Mouse (Mus musculus) liver, embryonic 16.5 days (tissue): Measurements from ENCODE around the gene Crebbp. TPM values are rescaled to one million over a fixed set of nuclear protein-coding genes. Genes with fewer than 3 reads are reported as not detected.

Experiments
- ATAC-seq: fragments of 200-750 bp; cut with Nextera tagmentation; 2 replicates; pipeline ENCODE4 v1.8.0; 2017; ENCODE audit warnings: low read depth, mild to moderate bottlenecking, moderate number of reproducible peaks, moderate library complexity
- H3K27ac ChIP-seq: fragments of 300-500 bp; sonication (generic); 2 replicates; pipeline ENCODE4 v1.5.1; 2014; ENCODE audit warnings: mild to moderate bottlenecking, low read length
- H3K27me3 ChIP-seq: fragments of 300-500 bp; sonication (generic); 2 replicates; pipeline ENCODE4 v1.6.1; 2014; ENCODE audit warnings: low read depth, low read length, mixed read lengths; ENCODE audit not compliant: control insufficient read depth, insufficient read depth
- H3K36me3 ChIP-seq: fragments of 300-500 bp; sonication (generic); 2 replicates; pipeline ENCODE4 v1.6.1; 2014; ENCODE audit warnings: mild to moderate bottlenecking; ENCODE audit not compliant: control insufficient read depth, insufficient read depth
- H3K4me1 ChIP-seq: fragments of 300-500 bp; sonication (generic); 2 replicates; pipeline ENCODE4 v1.6.1; 2014; ENCODE audit warnings: low read depth, low read length, mixed read lengths; ENCODE audit not compliant: control insufficient read depth
- H3K4me2 ChIP-seq: fragments of 300-500 bp; sonication (generic); 2 replicates; pipeline ENCODE4 v1.6.1; 2014; ENCODE audit warnings: low read depth, low read length, mixed read lengths
- H3K4me3 ChIP-seq: fragments of 300-500 bp; sonication (generic); 2 replicates; pipeline ENCODE4 v1.5.1; 2014; ENCODE audit warnings: low read depth, mild to moderate bottlenecking, low read length
- H3K9ac ChIP-seq: fragments of 300-500 bp; sonication (generic); 2 replicates; pipeline ENCODE4 v1.6.1; 2014; ENCODE audit warnings: low read depth, low read length
- H3K9me3 ChIP-seq: fragments of 300-500 bp; sonication (generic); replicated peaks from 2 replicates; pipeline ENCODE4 v1.6.1; 2016; ENCODE audit warnings: low read length; ENCODE audit not compliant: control insufficient read depth
- WGBS: fragments of 180-500 bp; shearing (Covaris S2); extraction: QIAGEN DNeasy Blood & Tissue Kit; methylation state at CpG from one replicate; pipeline ENCODE4 v1.1.7; 2014; ENCODE audit not compliant: insufficient replicate concordance; 5-methylcytosine and 5-hydroxymethylcytosine counted together
- polyA plus RNA-seq: library from polyadenylated mRNA; unstranded; fragments of >200 nt; fragmentation: Nextera tagmentation; extraction: Ambion mirVana; gene quantifications from 2 replicates; pipeline ENCODE4 v1.2.1, GENCODE M21; 2015

The Crebbp gene
- polyA plus RNA-seq, 1 experiment from 2014 or later: 8.0 TPM

- Histone ChIP-seq H3K27me3 (no peaks in the 10 kb centered on the region), H3K36me3 (peaks cover 11% of the 10 kb centered on the region), H3K4me3 (no peak overlapping the region), H3K9me3 (no peaks in the 10 kb centered on the region), H3K4me2 (no peak overlapping the region), H3K9ac (no peak overlapping the region), H3K4me1 (peaks cover 8% of the 10 kb centered on the region), H3K27ac (no peak overlapping the region)
- ATAC-seq: peak; percentile 58
- WGBS: 57% methylated on average over 3 of the region's 3 CpGs
Measured at GRCm38 (mm10) chr16:4175134-4175533, 38.7 kb downstream of the Crebbp start.

GRCm38 (mm10) chr16:4169530-4169929 lies 44.3 kb downstream of the Crebbp start:
- Histone ChIP-seq H3K27me3 (no peaks in the 10 kb centered on the region), H3K9me3 (no peaks in the 10 kb centered on the region), H3K36me3 (no peaks in the 10 kb centered on the region; the same call in 1 of the 2 replicates), H3K27ac (peak overlapping the region; percentile 21; the same call in 1 of the 2 replicates), H3K4me1 (peaks cover 12% of the 10 kb centered on the region), H3K9ac (no peak overlapping the region), H3K4me2 (peak overlapping the region; percentile 33), H3K4me3 (no peak overlapping the region)
- ATAC-seq: peak; percentile 98
- 53% methylated on average over 3 of the region's 3 CpGs for WGBS

GRCm38 (mm10) chr16:4168476-4168875 lies 45.3 kb downstream of the Crebbp start:
- Histone ChIP-seq H3K9ac (no peak overlapping the region), H3K36me3 (no peaks in the 10 kb centered on the region; the same call in 1 of the 2 replicates), H3K27ac (no peak overlapping the region), H3K9me3 (no peaks in the 10 kb centered on the region), H3K27me3 (no peaks in the 10 kb centered on the region), H3K4me2 (no peak overlapping the region), H3K4me3 (no peak overlapping the region), H3K4me1 (peaks cover 12% of the 10 kb centered on the region)
- 91% methylated on average over 1 of the region's 1 CpGs for WGBS
- no peak for ATAC-seq

DNA sequence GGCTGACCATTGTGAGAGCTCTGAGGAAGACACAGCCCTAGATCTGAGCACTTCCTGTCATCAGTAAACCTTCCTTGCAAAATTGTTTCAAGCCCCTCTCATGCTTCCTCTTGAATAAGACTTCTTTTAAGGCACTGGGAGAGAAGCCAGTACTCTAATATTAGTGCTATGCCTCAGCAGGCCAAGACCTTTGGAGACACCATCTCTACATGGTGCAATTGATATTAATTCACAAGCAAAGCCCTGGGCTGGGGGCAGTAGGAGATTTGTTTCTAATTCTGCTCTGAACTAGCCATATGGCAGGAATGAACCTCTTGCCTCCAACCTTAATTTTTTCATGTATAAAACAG lies 52.9 kb downstream of the Crebbp start:
- Histone ChIP-seq H3K9ac (no peak overlapping the region), H3K4me3 (no peak overlapping the region), H3K27ac (no peak overlapping the region), H3K4me2 (no peak overlapping the region), H3K36me3 (no peaks in the 10 kb centered on the region), H3K9me3 (no peaks in the 10 kb centered on the region), H3K4me1 (peaks cover 4% of the 10 kb centered on the region), H3K27me3 (no peaks in the 10 kb centered on the region)
- ATAC-seq: no peak

- Histone ChIP-seq H3K27me3 (no peaks in the 10 kb centered on the region), H3K4me1 (peaks cover 4% of the 10 kb centered on the region), H3K9me3 (no peaks in the 10 kb centered on the region), H3K9ac (no peak overlapping the region), H3K4me3 (no peak overlapping the region), H3K4me2 (no peak overlapping the region), H3K36me3 (no peaks in the 10 kb centered on the region), H3K27ac (no peak overlapping the region)
- WGBS: 78% methylated on average over 4 of the region's 4 CpGs
- ATAC-seq: no peak
Measured at GRCm38 (mm10) chr16:4160246-4160897, 53.4 kb downstream of the Crebbp start.

- Histone ChIP-seq H3K36me3 (no peaks in the 10 kb centered on the region; the same call in 1 of the 2 replicates), H3K4me2 (no peak overlapping the region), H3K27ac (no peak overlapping the region), H3K4me3 (no peak overlapping the region), H3K9ac (no peak overlapping the region), H3K9me3 (no peaks in the 10 kb centered on the region), H3K4me1 (peaks cover 7% of the 10 kb centered on the region), H3K27me3 (no peaks in the 10 kb centered on the region)
- WGBS: 74% methylated on average over 1 of the region's 1 CpGs
- no peak for ATAC-seq
Measured at GRCm38 (mm10) chr16:4153121-4153520, 60.7 kb downstream of the Crebbp start.

DNA sequence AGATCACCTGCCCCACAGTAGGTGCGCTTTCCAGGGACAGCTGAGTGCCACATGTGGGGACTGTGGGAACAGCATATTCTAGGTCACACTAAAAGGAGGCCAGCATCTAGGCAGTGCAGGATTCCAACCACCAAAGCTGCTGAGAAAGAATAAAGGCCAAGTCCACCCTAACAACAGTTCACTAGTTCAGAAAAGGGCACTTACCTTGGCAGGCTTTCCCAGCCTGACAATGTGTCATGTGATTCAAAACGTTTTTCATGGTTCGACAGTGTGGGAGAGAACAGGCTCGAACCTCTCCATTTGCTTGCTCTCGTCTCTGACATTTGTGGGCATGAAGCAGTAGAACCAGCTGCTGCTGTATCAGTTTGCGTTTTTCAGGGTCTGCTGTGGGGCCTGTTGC lies 75.3 kb downstream of the Crebbp start:
- H3K9ac ChIP-seq: no peak overlapping the region
- H3K9me3 ChIP-seq: no peaks in the 10 kb centered on the region
- H3K4me1 ChIP-seq: no peaks in the 10 kb centered on the region
- no peaks in the 10 kb centered on the region for H3K27me3 ChIP-seq
- H3K4me2 ChIP-seq: no peak overlapping the region
- peaks cover 14% of the 10 kb centered on the region; the same call in 1 of the 2 replicates for H3K36me3 ChIP-seq
- 75% methylated on average over 6 of the region's 6 CpGs for WGBS
- no peak overlapping the region for H3K4me3 ChIP-seq
- no peak for ATAC-seq
- H3K27ac ChIP-seq: no peak overlapping the region

GRCm38 (mm10) chr16:4133754-4134153 lies 80.0 kb downstream of the Crebbp start:
- no peak overlapping the region for H3K9ac ChIP-seq
- H3K9me3 ChIP-seq: no peaks in the 10 kb centered on the region
- no peaks in the 10 kb centered on the region for H3K4me1 ChIP-seq
- H3K36me3 ChIP-seq: peaks cover 14% of the 10 kb centered on the region; the same call in 1 of the 2 replicates
- WGBS: 36% methylated on average over 1 of the region's 1 CpGs
- no peak overlapping the region for H3K4me2 ChIP-seq
- no peaks in the 10 kb centered on the region for H3K27me3 ChIP-seq
- H3K4me3 ChIP-seq: no peak overlapping the region
- H3K27ac ChIP-seq: no peak overlapping the region
- ATAC-seq: no peak

DNA sequence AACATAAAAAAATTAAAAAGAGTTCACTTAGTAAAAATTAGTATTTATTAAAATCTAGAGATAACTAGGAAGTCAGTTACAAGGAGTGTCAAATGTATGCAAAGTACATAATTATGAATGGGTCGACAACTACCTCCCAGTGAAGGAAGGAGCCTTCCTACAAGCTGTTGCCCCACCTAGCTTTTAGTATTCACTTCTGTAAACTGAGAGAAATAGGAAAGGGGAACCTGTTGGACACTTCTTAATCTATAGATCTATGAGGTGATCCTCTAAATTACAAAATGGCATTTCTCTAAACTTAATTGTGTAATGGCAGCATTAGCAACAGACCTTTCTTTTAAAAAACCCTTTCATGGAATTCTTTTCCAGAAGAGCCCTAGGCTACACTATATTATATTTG lies 84.9 kb downstream of the Crebbp start:
- WGBS: 81% methylated on average over 1 of the region's 1 CpGs

More for the DNA sequence above, 84.9 kb downstream of the Crebbp start:
- ATAC-seq: no peak
- Histone ChIP-seq H3K4me2 (no peak overlapping the region), H3K9ac (no peak overlapping the region), H3K4me3 (no peak overlapping the region), H3K36me3 (peaks cover 14% of the 10 kb centered on the region), H3K27me3 (no peaks in the 10 kb centered on the region), H3K27ac (no peak overlapping the region), H3K9me3 (no peaks in the 10 kb centered on the region), H3K4me1 (no peaks in the 10 kb centered on the region)
